Mouse (Mus musculus) brown adipose tissue, adult 24 weeks (tissue): Measurements from ENCODE around the gene Nmb. TPM values are rescaled to one million over a fixed set of nuclear protein-coding genes. Genes with fewer than 3 reads are reported as not detected.
A peak's percentile ranks its signal among the peaks of the same experiment; 100 is the strongest.
"Not testable (repeated sequence)": the region's sequence is repeated elsewhere in the genome, so short reads cannot be mapped to it uniquely, and the experiment has no call there.

Experiments
- H3K27ac ChIP-seq: fragments of 200-500 bp; replicated peaks from 2 replicates; pipeline ENCODE4 v1.5.1; 2012; ENCODE audit warnings: low read depth, mild to moderate bottlenecking, low read length
- H3K4me1 ChIP-seq: fragments of 200-500 bp; 2 replicates; pipeline ENCODE4 v1.6.1; 2012; ENCODE audit warnings: low read length, mixed read lengths; ENCODE audit not compliant: control insufficient read depth, insufficient read depth, insufficient read length
- H3K4me3 ChIP-seq: fragments of 200-500 bp; 2 replicates; pipeline ENCODE4 v1.5.1; 2012; ENCODE audit warnings: low read depth, mild to moderate bottlenecking, low read length, moderate library complexity; ENCODE audit not compliant: insufficient read depth
- polyA plus RNA-seq: library from polyadenylated mRNA; stranded (reverse); fragments of >200 nt; gene quantifications from 2 replicates; pipeline ENCODE4 v1.2.4, GENCODE M21; 2012; ENCODE audit not compliant: missing spikeins, insufficient read depth, insufficient read length

Gene Nmb
- 7.3 and 9.1 TPM in 2 replicates for polyA plus RNA-seq

DNA sequence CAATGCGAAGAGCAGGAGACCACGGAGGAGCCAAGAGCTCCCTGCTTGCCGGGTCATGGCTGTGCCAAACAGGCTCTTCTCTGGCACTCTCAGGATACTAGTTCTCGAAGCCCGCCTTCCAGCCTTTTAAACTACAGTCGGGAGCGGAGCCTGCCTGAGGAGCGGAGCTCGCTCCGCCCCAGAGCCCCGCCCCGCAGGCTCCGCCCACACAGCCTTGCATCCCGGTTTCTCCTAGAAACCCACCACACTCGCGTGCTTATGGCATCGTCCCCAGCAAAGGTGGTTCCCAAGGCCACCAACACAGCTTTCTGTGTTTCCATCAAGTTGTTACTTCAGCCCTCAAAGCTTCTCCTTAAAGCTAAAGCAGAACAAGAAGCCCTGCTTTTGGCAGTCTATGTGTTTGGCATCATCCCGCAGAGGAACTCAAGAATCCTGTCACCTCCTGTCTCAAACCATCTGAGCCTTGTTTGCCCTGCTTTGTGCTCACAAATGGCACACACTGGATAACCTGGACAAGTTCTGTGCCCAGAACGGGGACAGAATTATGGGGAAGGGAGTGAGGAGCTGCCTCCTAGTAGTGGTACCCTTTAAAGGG lies at the start of gene Nmb:
Gene Nmb (minus strand): TSS at position 156 of the 595 bp plus-strand sequence.
- Histone ChIP-seq H3K27ac (no peak within 1 kb of the TSS), H3K4me1 (peaks cover 8% of the 10 kb centered on the region), H3K4me3 (peak within 1 kb of the TSS; percentile 59)

- H3K4me3 ChIP-seq, result no peak overlapping the region
- H3K4me1 ChIP-seq, result no peaks in the 10 kb centered on the region
- no peak overlapping the region for H3K27ac ChIP-seq
These were observed 49.4 kb upstream of the Nmb start for GRCm38 (mm10) chr7:80954251-80954650.

DNA sequence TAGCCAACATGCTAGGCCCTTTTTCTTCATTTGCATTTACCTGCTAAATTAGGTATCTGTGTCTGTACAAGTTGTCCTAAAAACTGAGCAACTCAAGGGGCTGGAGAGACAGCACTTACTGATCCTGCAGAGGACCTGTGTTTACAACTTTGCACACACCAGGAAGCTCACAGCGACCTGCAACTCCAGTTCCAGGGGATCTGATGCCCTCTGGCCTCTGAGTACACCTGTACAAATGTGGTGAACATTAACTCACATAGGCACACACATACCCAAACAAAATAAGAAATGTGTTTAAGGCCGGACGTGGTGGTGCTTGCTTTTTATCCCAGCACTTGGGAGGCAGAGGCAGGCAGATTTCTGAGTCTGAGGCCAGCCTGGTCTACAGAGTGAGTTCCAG lies 47.3 kb upstream of the Nmb start:
- no peak overlapping the region for H3K27ac ChIP-seq
- H3K4me1 ChIP-seq, result no peaks in the 10 kb centered on the region
- H3K4me3 ChIP-seq, result no peak overlapping the region

GRCm38 (mm10) chr7:80951461-80951860 lies 46.6 kb upstream of the Nmb start:
- Histone ChIP-seq H3K27ac (no peak overlapping the region), H3K4me1 (no peaks in the 10 kb centered on the region; the same call in 1 of the 2 replicates), H3K4me3 (no peak overlapping the region)

- peak within 1 kb of the TSS; percentile 98 for H3K27ac ChIP-seq
- H3K4me1 ChIP-seq, result no peaks in the 10 kb centered on the region; the same call in 1 of the 2 replicates
These were observed 42.8 kb upstream of the Nmb start, which contains the start of gene Sec11a for GRCm38 (mm10) chr7:80947445-80948350. Gene Sec11a (minus strand): TSS chr7:80947780.

DNA sequence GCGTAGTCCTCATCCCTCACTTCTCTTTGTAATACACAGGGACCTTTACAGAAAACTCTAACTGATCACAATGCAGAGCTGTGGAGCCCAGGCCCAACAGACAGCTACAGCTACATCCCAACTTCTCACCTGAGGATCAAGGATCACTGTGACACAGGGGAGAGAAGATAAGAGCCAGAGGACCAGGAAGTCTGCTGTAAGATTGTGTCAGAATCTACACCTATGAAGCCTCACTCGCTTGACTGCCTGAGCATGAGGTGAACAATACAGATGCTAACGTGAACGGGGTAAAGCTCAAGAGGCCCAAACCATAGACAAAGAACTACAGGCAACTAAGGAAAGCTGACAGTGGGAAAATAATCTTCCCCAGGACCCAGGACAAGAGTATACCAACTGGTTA lies 34.9 kb upstream of the Nmb start:
- Histone ChIP-seq H3K4me1 (peaks cover 3% of the 10 kb centered on the region), H3K27ac (no peak overlapping the region), H3K4me3 (no peak overlapping the region)

More at GRCm38 (mm10) chr7:80947445-80948350, 42.8 kb upstream of the Nmb start, which contains the start of gene Sec11a:
- H3K4me3 ChIP-seq, result peak within 1 kb of the TSS; percentile 98

- H3K27ac ChIP-seq, H3K4me3 ChIP-seq: not testable (repeated sequence)
These were observed 32.4 kb upstream of the Nmb start for GRCm38 (mm10) chr7:80937304-80937666.

GRCm38 (mm10) chr7:80936617-80937303 lies 31.9 kb upstream of the Nmb start:
- H3K4me3 ChIP-seq, H3K4me1 ChIP-seq, H3K27ac ChIP-seq: not testable (repeated sequence)

More at GRCm38 (mm10) chr7:80937304-80937666, 32.4 kb upstream of the Nmb start:
- not testable (repeated sequence) for H3K4me1 ChIP-seq

DNA sequence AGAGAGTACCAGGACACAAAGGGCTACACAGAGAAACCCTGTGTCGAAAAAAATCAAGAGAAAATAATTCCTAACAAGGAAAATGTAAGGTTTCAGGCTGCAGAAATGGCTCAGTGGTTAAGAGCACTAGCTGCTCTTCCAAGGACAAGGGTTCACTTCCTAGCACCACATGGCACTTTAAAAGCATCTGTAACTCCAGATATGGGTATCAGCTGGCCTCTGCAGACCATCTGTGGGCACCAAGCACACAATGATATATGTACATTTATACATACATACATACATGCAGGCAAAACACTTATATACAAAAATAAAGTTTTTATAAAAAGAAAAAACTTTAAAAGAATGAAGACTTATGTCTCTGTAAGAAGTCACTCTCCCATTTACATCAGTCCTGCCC lies 31.0 kb upstream of the Nmb start:
- H3K4me1 ChIP-seq, result peaks cover 3% of the 10 kb centered on the region

GRCm38 (mm10) chr7:80932777-80933176 lies 27.9 kb upstream of the Nmb start:
- no peak overlapping the region for H3K4me3 ChIP-seq
- no peaks in the 10 kb centered on the region; the same call in 1 of the 2 replicates for H3K4me1 ChIP-seq
- H3K27ac ChIP-seq, result no peak overlapping the region

More for the DNA sequence above, 31.0 kb upstream of the Nmb start:
- no peak overlapping the region for H3K27ac ChIP-seq
- H3K4me3 ChIP-seq, result no peak overlapping the region

DNA sequence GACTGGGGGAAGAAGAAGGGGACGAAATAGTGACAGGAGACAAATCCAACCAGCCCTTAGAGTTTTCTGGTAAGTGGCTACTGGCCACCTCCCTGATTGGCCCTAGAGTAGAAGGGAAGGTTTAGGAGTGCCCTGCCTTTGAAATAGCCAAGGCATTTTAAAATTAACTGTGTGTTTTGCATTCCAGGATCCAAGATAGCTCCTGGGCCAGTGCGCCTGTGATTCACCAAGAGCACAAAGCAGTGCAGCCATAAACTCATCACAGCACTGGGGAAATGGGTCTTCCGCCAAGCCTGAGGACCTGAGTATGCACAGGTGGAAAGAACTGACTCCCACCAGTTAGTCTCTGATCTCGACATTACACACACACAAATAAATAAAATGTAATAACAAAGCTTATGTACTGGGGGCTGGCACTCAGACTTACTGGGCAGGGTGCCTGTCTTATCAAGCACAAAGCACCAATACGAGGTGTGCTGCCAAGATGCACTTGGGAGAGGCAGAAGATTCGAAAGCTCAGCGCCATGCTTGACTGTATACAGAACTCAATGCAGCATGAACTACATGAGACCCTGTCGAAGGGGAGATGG lies 26.8 kb upstream of the Nmb start:
- no peak overlapping the region for H3K27ac ChIP-seq
- no peaks in the 10 kb centered on the region for H3K4me1 ChIP-seq
- H3K4me3 ChIP-seq, result no peak overlapping the region

- Histone ChIP-seq H3K4me3 (no peak overlapping the region), H3K4me1 (no peaks in the 10 kb centered on the region), H3K27ac (no peak overlapping the region)
These were observed 18.3 kb upstream of the Nmb start for GRCm38 (mm10) chr7:80923165-80923564.

DNA sequence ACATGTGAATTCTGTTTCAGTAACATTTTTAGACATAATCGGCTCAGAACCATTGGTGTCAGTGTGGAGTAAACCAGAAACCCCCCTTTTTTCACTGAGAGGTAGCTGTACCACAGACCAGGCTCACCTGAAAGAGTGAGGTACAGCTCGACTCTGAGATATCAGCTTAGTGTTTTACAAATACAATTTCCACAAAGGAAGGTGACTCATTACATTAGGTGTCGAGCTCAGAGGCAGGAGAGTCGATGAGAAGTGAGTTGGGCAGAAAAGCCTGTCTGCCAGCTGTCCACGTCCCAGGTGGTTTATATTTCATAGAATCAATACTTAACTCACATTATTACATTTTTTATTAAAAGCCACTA lies 14.8 kb upstream of the Nmb start:
- no peaks in the 10 kb centered on the region for H3K4me1 ChIP-seq
- no peak overlapping the region for H3K4me3 ChIP-seq
- no peak overlapping the region for H3K27ac ChIP-seq

DNA sequence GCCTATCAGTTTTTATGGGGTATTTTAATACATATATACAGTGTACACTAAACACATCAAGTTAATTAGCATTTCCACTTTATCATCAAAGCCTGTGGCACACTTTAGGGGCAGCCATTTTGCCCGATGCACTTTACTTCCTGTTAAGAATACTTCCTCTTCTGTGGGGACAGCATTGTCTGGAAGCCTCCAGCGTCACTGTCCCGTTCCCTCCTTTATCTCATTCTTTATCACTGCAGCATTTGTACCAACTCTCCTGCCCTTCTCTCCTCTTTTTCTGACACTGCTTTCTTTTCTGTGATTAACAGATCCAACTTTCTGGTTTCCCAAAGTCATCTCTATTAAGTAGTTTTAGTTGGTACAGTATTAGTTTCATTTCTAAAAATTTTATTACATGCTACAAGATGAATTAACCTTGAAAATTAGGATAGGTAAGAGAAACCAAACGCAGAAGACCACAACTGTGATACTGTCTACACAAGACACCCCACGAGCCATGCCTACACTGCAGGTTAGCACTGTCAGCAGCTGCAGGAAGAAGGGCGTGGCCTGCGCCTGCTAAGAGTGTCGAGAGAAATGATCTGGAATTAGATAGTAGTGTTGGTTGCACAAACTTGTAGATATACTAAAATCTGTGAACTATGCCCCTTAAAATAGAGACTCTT lies 14.2 kb upstream of the Nmb start:
- Histone ChIP-seq H3K4me3 (no peak overlapping the region), H3K27ac (no peak overlapping the region), H3K4me1 (no peaks in the 10 kb centered on the region)
